Mouse (Mus musculus) kidney, adult 9 months (tissue): ENCODE results near the gene Prox2.

Source experiments
- DNase-seq: peaks from one replicate; pipeline ENCODE4 v3.0.0; 2022

Gene Prox2

DNA sequence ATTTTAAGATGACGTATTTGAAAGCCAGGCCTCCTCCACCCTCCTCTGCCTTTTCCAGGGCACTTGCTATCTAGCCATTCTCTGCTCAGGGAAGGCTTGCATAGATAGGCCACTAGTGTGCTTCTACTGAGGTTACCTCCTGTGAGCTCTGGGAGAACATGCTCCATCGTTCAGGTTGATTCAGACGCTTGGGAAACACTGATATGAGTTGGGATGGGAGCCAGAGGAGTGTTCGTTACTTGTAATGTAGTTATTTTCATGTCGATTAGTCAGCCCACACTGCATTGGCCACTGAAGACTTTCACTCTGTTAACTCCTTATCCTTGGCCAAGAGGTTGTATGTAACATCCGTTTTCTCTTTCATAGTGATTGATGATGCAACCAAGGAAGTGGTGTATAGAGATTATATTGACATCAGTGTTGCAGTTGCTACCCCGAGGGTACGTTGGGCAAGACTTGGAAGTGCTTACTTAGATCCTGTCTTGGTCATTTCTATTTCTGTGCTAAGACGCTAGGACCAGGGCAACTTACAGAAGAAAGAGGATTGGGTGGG lies 18.9 kb upstream of the Prox2 start:
- no peak for DNase-seq

GRCm38 (mm10) chr12:85126986-85127603 lies 16.5 kb upstream of the Prox2 start:
- DNase-seq: peak; percentile 90

- no peak for DNase-seq
Measured at GRCm38 (mm10) chr12:85124751-85125150, 14.2 kb upstream of the Prox2 start.

- no peak for DNase-seq
Measured at GRCm38 (mm10) chr12:85123645-85124044, 13.1 kb upstream of the Prox2 start.

DNA sequence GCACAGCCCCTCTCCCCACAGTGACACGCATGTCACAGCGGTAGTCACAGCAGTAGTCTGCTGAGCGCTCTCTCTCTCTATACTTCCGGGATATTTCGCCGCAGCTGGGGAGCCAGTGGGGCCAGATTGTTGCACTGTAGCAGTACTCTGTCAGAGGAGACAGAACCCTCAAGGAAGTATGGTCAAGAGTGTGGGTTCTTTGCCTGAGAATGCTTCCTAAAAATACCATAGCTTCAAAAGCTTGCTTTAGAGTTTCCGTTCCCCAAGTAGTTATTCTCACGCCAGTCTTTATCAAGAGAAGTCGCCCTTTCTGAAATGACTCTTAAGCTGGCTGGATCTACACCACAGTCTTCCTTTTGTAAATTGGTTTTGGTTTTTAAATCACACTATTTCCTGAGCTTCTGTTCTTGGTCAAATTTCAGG lies 12.6 kb upstream of the Prox2 start:
- DNase-seq: no peak

- DNase-seq: no peak
Measured at GRCm38 (mm10) chr12:85121806-85122459, 11.4 kb upstream of the Prox2 start.

DNA sequence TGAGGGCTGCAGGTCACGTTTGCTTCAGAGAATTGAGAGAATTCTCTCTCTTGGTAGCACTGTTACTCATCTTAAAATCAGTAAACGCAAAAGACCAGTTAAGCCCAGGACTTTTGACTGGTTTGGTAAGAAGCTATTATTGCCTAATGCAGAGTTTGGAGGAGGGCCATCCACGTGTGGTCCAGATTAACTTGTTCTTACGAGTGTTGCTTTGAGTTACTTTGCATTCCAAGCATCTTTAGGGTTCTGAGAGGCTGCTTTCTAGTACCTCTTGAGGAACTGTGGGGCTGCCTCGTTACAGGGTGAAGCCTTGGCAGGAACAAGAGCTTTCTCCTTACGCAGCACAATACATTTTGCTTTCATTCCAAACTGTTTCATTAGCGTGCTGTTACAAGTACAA lies 5.1 kb upstream of the Prox2 start:
- DNase-seq: no peak

DNA sequence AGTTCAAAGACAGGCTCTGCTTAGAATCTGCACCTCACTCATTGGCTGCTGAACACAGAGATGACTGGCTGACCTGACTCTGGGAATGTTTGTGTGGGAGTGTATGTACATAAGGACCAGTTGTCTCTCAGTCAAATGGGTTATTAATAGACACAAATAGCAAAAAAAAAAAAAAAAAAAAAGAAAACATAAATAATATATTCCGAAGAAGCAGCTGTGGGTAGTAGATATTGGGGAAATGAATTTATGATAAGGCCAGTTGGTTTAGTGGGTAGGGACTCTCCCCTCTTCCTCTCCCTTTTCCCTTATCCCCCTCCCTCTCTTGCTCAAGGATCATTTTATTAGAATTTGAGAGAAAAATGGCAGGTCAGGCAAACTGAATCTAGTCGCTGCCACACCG lies 3.4 kb upstream of the Prox2 start:
- DNase-seq: no peak

DNA sequence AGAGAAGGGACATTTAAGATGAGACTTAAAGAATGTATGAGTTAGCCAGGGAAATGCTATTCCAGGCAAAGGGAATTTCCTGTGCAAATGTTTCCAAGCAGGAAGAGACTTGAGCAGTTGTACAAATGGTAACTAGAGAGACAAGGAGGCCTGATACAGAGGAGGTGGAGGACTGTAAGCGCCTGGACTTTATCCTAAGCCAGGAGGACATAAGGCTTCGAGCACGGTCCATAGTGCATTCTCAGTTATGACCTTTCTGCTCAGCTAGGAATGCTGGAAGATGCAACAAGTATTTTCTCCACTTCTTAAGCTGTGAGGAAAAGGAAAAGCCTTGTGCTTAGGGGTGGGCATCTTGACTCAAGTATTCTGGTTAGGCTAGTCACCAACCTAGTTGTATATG lies 2.8 kb upstream of the Prox2 start:
- peak; percentile 80 for DNase-seq

GRCm38 (mm10) chr12:85112550-85113251 lies 2.1 kb upstream of the Prox2 start:
- DNase-seq: peak; percentile 55

DNA sequence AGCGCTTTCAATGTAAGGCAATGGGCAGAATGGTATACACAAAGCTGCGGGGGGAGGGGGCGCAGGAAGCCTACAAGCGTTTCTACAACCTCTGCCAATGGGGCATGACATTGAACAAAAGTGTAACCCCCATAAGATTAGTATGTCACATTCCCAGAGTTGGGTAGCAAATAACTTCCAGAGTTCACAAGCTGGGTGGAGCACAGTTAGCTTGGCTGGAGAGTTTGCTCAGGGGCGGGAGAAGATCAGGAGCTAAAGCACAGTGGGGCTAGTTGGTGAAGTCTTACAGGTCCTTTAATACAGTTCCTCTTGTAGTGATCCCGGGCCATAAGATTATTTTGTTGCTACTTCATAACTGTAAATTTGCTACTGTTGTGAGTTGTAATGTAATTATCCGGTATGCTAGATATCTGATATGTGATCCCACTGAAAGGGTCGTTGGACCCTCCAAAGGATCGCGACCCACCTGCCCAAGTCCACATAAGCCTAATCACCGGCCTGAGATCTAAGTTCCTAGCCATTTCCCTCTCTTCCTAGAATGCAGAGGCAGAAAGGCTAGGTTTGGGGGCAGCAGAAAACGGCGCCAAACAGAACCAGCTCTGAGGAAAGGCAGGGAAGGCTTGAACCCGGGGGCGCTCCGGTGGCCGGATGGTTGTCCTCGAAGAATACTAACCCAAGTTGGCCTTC lies 405 bp downstream of the Prox2 start:
- DNase-seq: no peak

DNA sequence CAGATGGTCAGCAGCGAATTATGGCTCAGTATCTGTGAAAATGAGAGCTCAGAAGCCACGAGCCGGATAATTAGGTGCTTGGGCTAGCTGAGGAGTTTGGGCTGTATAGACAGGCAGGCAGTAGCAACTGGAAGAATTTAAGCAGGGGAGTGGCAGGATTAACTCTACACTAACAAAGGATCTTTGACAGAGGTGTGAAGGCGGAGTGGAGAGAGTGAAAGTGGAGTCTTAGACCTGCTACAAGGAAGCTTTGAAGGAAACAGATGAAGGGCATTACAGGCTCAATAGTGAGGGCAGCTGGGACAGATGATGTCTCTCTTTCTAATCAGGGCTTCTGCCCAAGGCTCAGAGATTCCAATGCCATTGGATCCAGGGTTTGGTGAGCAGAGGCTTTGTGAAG lies 1.1 kb downstream of the Prox2 start:
- no peak for DNase-seq

- DNase-seq: no peak
Measured at GRCm38 (mm10) chr12:85108643-85109042, 1.9 kb downstream of the Prox2 start.

- DNase-seq: no peak
Measured at GRCm38 (mm10) chr12:85106292-85106691, 4.3 kb downstream of the Prox2 start.

- peak; percentile 47 for DNase-seq
Measured at GRCm38 (mm10) chr12:85104789-85105188, 5.8 kb downstream of the Prox2 start.

- DNase-seq: peak; percentile 66
Measured at GRCm38 (mm10) chr12:85103096-85103495, 7.5 kb downstream of the Prox2 start.

DNA sequence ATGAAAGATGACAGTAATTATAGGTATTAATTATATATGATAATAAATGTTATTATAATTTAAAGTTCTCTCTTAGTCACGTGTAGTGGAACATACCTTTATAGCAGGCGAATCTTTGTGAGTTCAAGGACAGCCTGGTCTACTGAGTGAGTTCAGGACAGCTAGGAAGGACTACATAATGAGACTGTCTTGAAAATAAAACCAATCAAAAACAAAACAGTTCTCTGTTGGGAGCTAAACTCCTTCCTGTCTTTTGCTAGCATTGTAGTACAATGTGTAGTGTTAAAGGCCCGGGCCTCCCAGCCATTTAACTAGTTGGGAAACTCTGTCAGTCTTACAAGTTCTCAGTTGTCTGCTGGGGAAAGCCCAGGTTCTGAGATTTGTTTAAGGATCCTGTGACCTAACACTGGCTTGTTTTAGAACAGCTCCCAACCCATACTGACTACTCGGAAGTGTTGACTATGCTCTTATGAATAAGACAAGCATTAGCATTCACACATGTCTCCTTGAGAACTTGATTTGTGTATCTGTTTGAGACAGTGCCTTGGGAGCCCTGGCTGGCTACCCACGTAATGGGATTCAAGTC lies 8.9 kb downstream of the Prox2 start:
- DNase-seq: no peak

GRCm38 (mm10) chr12:85101001-85101400 lies 9.6 kb downstream of the Prox2 start:
- DNase-seq: no peak

DNA sequence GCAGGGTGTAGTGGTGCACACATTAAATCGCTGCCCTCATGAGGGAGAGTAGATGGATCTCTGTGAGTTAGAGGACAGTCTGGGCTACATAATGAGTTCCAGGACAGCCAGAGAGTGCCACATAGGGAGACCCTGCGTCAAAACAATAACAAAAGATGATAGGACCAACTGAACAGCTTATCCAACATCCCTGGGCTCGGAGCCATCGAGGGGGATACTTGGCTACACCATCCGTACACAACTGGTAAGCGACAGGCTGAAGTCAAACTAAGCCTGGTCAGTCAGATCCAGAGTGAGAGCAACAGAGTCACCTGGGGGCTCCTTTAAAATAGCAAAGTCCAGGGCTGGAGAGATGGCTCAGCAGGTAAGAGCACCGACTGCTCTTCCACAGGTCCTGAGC lies 14.7 kb downstream of the Prox2 start:
- no peak for DNase-seq

GRCm38 (mm10) chr12:85095146-85095545 lies 15.4 kb downstream of the Prox2 start:
- DNase-seq: no peak

GRCm38 (mm10) chr12:85094706-85095105 lies 15.9 kb downstream of the Prox2 start:
- DNase-seq: no peak

- no peak for DNase-seq
Measured at GRCm38 (mm10) chr12:85094010-85094409, 16.5 kb downstream of the Prox2 start.

DNA sequence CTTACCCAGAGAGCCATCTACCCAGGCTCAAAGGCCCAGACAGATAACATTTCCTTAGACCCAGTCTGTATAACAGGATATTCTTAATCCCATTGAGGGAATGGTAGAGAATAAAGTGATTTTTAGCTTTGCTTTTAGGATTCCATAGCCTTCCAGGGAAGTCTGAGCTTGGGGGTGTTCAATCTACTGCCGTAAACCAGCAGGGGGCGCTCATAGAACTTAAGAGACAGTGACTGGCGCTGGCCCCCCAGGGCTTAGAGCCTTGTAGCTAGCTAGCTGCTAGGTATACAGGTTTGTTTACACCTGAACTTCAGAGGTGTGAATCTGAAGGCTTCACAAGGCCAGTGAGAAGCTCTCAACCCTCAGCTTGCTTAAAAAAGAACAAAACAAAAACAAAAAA lies 18.3 kb downstream of the Prox2 start:
- peak; percentile 76 for DNase-seq
